Mouse (Mus musculus) T-helper 2 cell (primary cell): Measurements from ENCODE around the gene Pou5f1.

ENCODE experiments used
- in situ Hi-C: fragments of 300-600 bp; cut with MboI, MseI; formaldehyde crosslinking; loops from one replicate; pipeline ENCODE4 v1.15.1; 2025; ENCODE audit warnings: high pct_unique_total_duplicates

The Pou5f1 gene

DNA sequence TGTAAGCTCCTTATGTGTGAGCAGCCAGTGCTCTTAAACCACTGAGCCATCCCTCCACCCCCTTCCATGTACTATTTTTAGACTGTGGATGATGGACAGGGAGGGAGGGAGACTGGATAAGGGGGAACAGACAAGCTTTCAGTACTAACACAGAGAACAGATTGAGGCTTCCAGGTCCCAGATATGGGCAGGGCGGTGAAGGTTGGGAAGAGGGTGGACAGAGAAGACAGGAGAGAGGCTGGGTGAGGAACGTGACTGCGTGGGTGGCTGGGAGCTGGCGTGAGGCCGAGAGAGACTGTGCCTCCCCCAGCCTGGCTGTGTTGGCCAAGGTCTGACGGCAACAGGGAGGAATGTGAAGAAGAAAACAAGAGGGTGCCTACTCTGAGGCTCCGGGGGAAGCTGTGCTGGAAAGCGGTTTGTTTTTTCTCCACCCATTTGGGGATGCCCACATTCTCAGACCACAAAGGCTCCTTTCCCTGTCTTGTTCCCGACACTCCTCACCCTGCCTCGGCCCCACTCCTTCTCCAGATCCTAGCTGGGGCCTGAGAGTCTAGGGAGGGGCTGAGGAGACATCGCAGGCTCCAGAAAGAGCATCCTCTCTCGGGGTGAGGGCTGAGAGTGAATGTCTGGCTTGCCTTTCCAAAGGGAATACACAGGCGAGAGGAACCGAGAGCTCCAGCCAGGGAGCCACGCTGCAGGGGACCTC is 43.8 kb downstream of the Pou5f1 start:
- in situ Hi-C loops = loop anchor here (5.0 kb wide), 1 partner anchor 68 kb away; no protein-coding TSS in a partner anchor

GRCm38 (mm10) chr17:35550143-35550494 is 44.3 kb downstream of the Pou5f1 start:
- in situ Hi-C loops = loop anchor here (5.0 kb wide), 1 partner anchor 67 kb away; no protein-coding TSS in a partner anchor

- in situ Hi-C loops = loop anchor here (5.0 kb wide), 1 partner anchor 66 kb away; no protein-coding TSS in a partner anchor
These were observed 45.1 kb downstream of the Pou5f1 start for GRCm38 (mm10) chr17:35550871-35551270.

- in situ Hi-C loops = loop anchor here (5.0 kb wide), 1 partner anchor 65 kb away; no protein-coding TSS in a partner anchor
These were observed 46.1 kb downstream of the Pou5f1 start, which contains the start of gene Cdsn for GRCm38 (mm10) chr17:35551881-35552414. TSS of gene Cdsn (plus strand) at chr17:35552128.

DNA sequence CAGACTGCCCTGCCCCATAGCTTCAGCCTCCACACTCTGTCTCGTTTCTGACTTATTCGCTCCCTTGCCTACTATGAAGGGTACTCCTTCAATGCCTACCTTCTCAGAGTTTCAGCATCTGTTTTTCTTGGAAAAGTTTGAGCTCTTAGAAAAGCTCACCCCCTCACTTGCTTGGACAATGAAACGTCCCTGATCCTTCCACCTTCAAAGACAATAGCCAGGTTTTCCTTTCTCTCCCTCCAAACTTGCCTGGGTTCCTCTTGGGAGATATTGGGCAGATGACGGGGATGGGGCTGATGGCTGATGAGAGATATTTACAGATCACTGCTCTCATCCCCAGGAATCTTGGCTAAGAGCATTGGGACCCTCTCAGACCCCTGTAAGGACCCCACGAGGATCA is 48.5 kb downstream of the Pou5f1 start:
- in situ Hi-C loops = loop anchor here (5.0 kb wide), 1 partner anchor 63 kb away; no protein-coding TSS in a partner anchor

GRCm38 (mm10) chr17:35554761-35555397 is 49.1 kb downstream of the Pou5f1 start:
- in situ Hi-C loops = loop anchor here (5.0 kb wide), 1 partner anchor 62 kb away; no protein-coding TSS in a partner anchor

- in situ Hi-C loops = no loop called here
These were observed 50.5 kb downstream of the Pou5f1 start for GRCm38 (mm10) chr17:35556186-35556765.

GRCm38 (mm10) chr17:35556812-35557211 is 51.0 kb downstream of the Pou5f1 start:
- in situ Hi-C loops = no loop called here

DNA sequence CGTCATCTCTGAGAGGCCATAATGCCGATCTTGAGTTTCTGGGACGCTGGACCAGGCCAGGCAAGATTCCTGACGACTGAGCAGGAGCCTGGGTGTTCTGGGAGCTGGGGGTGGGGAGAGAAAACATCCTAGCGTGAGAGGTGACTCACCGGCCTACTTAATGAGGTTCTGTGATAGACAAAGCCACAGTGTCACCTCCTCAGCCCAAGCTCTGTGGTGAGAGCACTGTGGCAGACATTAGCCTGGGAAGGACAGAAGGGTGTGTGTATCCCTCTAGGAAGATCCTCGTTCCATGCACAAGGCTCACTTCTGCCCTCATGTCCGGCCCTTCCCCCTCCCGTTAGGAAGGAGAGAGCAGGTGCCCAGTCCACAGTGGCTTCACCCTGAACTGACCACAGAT is 51.5 kb downstream of the Pou5f1 start:
- in situ Hi-C loops = no loop called here

DNA sequence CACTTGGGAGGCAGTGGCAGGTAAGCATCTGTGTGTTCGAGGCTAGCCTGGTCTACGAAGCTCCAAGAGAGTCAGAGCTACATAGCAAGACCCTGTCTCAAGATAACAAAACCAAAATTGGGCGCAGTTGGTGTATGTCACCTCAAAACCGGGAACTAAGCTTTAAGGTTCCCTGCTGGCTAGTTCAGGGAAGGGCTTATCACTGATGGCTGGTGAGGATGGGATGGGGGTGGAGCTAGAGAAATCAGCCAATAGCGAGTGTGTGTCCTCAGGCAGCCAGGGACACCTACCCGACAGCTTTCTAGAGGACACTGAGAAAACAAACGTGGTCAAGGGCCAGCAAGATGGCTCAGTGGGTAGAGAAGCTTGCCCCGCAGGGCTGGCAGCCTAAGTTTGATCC is 52.4 kb downstream of the Pou5f1 start:
- in situ Hi-C loops = no loop called here
